Mouse (Mus musculus) right cerebral cortex, adult 2 months (tissue): Measurements from ENCODE around the gene Casc3.

Experiments used
- DNase-seq, 2 experiments: peaks; one replicate each; pipeline ENCODE4 v3.0.0; 2021 to 2022; ENCODE audit warnings: low spot score in 2 of 2

Gene Casc3

DNA sequence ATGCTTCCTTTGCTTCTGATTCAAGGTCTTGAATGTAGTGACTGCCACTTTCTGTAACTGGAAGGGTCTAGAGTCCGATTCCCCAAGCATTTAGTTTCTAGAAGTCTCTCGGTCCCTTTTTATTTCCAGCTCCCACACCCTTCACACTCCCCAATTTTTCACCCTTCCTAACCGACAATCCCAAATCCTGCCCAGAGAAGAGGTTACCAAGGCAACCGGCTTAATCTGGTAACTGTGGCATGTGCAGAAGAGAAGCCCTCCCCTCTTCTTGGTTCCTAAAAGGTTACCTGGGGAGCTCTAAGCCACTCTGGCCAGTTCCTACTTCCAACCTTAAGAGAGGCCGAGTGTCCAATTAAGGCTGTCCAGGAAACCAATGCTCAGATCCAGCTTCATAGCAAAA, 30.6 kb downstream of the Casc3 start:
- peak in 1 of 2 experiments; percentile 13 for DNase-seq

DNA sequence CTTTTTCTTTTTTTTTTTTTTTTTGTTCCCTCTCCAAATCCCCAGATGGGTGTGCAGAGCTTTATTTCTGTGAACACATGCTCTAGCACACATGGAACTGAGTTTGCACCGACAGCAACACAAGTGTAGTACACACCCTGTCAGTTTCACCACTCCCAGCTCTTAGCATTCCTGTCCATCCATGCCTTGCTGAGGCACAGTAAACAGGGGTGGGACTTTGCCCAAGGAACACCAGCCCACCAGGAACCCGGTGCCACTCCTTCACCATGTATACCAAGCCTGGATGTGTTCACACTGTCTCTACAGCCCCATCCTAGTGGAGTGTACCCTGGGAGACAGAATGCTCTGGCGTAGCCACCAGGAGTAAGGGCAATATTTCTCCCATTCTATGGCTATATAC, 31.0 kb downstream of the Casc3 start:
- DNase-seq: peak in 1 of 2 experiments; percentile 20

DNA sequence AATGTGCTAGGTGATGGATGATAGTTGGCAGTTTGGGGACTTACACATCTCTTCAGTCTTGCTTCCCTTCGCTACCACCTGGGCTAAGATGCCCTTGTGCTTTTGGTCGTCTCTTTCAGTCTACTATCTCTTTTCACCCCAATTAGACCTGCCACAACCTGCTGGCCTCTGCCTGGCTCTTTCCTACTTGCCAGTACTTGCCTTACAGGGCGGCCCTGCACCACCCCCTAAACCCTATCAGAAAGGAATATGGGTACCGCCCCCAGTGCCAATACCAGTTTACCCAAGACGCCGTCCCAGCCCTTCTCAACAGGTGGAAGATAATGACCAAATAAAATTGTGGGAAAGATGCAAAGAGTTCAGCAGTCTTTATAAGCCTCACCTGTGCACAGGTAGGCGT, 31.4 kb downstream of the Casc3 start:
- DNase-seq: peak in 1 of 2 experiments; percentile 20

DNA sequence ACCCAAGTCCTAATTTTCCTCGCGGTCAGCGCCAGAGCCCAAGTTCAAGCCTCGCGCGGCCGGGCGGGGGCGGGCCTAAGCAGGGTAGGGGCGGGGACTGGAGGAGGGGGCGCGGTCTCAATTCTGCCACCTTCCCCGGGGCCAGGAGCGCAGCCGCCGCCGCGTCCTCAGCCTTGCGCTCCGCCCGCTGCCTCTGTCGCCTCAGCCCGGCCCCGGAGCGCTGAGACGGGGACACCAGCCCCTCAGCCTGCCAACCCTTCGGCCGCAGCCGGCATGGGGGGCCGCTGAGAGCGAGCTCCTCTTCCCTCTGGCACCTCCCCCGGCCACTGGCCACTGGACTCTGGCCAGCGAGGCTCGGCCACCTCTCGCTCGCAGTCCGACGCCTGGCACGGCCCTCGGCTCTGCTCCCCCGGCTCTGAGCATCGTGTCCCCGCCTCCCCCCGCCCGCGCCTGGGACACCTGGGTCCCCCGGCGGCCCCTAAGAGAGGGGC, 32.0 kb downstream of the Casc3 start, which contains the start of gene Rapgefl1:
TSS of gene Rapgefl1 (plus strand) at position 135 of the 491 bp plus-strand sequence.
- peak; percentile 78 for DNase-seq

DNA sequence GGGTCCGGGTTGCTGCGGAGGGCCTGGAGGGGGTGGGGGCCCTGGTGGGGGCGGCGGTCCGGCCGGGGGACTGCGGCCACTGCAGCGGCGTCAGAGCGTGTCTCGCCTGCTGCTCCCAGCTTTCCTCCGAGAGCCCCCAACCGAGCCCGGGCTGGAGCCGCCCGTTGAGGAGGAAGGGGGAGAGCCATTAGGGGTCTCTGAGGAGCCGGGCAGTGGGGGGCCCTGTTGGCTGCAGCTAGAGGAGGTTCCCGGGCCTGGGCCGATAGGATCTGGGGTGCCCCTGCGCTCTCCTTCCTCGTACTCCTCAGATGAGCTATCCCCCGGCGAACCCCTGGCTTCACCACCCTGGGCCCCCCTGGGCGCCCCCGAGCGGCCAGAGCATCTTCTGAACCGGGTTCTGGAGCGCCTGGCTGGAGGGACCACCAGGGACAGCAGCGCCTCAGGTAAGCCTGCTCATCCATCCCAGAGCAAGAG, 32.6 kb downstream of the Casc3 start:
- peak in 1 of 2 experiments; percentile 35 for DNase-seq

DNA sequence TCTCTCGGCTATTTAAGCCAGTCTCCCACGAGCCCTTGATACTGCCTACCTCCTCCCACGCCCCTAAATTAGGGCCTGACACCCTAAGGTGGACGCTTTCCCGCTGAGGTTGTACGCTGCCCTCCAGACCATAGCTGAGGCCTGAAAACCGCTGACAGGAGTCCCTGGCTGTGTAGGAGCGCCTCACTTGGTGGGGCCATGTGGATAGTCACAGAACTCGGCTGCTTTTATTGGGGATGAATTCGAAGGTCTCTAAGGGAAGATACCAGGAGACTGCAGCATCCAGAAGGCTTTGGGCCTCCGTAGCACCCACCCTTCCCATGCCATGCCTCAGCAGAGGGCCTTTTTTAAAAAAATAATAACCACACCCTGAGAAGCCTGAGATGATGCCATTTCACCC, 33.2 kb downstream of the Casc3 start:
- DNase-seq: no peak

DNA sequence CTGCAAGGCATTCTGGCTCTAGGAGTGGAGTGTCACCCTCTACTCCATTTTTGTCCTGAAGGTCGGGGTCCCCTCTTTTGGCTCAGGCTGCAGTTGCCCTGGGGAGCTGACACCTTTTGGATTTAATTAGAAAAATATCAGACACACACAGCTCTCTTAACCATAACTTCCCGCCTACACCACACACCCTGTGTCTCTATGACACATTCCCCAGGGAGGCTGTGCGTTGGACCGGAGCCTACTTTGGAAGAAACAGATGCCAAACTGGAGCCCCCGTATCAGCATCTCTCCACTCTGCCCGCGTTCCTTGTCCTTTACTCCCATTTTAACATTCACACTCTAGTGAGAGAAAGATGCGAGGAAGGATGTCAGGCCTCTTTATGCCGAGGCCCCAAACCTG, 33.8 kb downstream of the Casc3 start:
- DNase-seq: peak; percentile 82

DNA sequence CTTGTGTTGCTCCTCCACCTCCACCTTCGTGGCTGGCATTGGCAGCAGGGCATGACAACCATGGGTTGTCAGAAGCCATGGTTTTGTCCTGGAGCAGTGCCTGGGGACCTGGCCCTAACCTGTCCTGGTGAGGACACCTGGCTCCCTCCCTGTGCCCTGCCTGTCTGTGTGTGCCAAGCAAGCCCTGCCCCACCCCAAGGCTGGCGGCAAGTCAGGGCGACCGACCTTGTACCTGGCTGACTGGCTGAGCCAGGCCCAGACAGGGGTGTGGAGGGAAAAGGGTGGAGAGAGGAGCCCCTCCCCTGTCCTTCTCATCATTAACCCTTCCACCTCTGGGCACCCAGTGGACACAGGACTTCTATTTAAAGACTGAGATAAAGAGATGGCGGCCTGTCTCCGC, 34.7 kb downstream of the Casc3 start:
- no peak for DNase-seq

DNA sequence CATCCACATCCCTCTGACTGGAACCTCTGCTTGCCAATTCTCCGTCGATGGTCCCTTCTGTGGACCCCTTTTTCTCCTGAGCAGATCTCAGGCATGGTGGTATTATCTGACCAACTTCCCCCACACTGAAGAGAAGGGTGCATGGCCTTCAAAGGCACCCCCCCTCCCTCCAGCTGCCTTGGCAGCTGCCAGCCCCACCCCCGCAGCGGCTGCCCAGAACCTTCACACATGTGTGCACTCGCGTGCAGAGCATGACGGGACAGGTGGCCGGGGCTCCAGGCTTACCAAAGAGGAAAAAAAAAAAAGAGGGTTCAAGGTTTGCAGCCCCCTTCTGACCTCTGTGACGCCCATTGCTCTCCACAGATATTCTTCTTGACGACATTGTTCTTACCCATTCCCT, 35.2 kb downstream of the Casc3 start:
- DNase-seq: no peak

DNA sequence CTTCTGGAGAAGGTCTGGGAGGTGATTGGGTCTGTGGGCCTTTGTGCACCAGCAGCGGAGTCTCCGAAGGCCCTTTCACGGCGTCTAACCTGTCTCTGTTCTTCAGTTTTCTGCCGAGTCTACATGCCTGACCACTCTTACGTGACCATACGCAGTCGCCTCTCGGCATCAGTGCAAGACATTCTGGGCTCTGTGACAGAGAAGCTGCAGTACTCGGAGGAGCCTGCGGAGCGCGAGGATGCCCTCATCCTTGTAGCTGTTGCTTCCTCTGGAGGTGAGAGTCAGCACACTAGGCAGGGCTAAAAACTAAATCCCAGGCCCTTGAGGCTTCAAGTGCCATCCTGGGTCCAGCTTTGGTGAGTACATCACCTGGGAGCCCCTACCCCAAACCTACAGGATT, 41.3 kb downstream of the Casc3 start:
- no peak for DNase-seq

DNA sequence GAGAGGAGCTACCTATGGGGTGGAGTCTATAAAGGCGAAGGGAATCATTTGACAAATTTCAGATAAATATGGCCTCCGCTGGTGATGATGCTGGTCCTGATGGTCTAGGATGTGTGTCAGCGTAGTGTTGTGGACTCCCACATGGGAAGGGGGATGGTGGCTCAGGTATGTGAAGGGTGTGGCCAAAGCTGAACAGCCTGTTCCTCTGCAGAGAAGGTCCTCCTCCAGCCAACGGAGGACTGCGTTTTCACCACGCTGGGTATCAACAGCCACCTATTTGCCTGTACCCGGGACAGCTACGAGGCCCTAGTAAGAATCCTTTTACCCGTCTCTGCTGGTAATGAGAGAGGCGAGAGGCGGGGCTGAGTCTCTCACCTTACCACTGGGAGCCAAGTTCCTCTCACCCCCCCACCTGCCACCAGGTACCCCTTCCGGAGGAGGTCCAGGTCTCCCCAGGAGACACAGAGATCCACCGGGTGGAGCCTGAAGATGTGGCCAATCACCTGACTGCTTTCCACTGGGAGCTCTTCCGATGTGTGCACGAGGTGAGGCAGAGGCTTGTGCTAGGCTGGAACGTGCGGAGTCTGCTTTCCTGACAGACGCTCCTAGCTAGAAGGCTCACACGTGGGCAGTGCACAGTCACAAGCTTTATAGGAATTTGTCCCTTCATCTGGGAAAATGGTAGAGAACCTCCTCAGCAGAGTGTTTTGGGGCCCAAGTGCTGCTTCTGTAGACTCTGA, 42.3 kb downstream of the Casc3 start:
- no peak for DNase-seq

DNA sequence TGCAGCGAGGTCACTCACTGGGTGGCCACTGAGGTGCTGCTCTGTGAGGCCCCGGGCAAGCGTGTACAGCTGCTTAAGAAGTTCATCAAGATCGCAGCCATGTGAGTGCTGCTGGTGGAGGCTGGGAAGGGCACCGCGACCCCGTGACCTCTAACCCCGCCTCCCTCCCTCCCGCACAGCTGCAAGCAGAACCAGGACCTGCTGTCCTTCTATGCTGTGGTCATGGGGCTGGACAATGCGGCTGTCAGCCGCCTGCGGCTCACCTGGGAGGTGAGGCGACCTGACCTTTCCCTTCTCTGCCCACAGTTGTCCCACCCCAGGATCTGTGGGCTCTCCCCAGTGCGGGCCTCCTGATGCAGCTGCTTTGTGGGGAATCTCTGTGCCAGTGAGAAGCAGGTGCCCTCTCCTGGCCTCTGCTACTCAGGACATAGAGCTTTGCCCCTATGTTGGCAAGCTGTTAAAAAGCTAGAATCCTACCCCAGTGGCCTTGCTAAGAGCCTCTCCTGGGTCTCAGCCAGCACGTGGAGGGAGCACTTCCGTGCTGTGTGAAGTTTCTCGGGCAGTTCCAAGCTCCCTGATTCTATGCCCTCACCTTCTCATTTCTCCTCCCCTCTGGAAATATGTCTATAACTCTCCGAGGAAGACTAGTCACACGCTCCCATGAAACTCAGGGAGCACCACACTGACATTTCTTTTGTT, 44.6 kb downstream of the Casc3 start:
- no peak for DNase-seq

DNA sequence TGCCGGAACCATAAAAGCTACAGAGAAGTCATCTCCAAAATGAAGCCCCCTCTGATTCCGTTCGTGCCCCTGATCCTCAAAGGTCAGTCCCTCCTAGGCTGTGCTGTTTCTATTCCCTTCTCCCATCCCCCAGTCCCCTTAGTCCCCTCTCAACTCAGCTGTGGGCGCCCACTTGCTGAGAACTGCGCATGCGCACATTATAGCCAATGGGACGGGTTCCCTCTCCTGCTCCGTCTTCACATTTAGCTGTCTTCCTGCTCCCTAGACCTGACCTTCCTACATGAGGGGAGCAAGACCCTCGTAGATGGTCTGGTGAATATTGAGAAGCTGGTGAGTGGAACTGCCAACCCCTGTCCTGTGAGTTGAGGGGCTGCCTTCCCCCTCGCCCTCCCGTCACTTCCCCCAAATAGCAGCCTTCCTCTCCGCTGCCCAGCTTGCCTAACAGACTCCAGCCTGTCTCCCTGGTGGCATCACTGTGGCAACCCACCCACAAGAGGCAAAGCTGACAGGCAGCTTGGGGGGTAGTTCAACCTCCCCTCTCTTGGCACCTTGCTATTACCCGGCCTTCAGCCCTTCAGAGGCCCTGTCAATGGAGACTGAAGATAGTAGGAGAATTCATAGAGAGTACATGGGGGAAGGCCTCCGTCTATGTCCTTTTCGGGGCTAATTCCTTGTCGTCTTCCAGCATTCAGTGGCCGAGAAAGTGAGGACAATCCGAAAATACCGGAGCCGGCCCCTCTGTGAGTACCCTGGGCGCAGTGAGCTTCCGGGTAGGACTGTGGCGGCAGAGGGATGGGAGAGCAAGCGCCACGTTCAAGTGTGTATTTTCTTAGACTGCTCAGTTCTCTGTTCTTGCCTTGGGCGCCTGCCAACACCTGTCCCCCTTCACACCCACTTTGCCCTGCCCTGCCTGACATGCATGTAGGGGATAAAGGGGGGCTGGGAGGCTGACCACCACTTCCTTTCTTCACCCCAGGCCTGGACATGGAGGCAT, 45.7 kb downstream of the Casc3 start:
- DNase-seq: no peak

DNA sequence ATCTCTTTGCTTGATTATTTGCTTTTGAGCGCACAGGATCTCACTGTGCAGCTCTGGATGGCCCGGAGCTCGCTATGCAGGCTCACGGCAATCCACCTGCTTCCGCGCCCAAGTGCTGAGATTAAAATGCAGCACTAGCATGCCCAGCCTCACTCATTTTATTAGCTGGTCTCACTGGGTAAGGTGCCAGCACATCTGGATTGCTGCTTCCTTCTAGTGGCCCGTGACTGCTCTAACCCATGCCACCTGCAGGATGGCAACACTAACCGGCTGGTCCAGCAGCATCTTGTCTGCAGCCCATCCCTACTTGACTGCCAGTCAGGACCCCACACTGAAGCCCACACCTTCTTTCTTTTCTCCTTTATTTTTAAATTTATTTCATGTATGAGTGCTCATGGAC, 49.4 kb downstream of the Casc3 start:
- DNase-seq: no peak

DNA sequence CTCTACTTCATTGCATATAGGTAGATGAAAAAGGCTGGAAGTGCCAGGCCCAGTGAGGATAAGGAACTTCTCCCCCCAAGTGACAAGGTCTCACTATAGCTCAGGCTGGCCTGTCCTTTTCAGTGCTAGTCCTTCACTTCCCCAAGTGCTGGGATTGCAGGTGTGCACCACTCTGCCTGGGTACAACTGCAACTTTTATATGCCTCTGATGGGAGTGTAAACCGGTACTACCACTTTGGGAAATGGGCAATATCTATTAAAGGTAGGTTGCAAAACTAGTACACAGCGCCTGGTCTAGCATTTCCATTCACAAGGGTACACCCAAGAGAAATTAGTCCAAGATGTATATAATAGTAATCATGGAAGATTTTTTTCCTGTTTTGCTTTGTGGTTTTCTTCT, 50.0 kb downstream of the Casc3 start:
- DNase-seq: no peak

DNA sequence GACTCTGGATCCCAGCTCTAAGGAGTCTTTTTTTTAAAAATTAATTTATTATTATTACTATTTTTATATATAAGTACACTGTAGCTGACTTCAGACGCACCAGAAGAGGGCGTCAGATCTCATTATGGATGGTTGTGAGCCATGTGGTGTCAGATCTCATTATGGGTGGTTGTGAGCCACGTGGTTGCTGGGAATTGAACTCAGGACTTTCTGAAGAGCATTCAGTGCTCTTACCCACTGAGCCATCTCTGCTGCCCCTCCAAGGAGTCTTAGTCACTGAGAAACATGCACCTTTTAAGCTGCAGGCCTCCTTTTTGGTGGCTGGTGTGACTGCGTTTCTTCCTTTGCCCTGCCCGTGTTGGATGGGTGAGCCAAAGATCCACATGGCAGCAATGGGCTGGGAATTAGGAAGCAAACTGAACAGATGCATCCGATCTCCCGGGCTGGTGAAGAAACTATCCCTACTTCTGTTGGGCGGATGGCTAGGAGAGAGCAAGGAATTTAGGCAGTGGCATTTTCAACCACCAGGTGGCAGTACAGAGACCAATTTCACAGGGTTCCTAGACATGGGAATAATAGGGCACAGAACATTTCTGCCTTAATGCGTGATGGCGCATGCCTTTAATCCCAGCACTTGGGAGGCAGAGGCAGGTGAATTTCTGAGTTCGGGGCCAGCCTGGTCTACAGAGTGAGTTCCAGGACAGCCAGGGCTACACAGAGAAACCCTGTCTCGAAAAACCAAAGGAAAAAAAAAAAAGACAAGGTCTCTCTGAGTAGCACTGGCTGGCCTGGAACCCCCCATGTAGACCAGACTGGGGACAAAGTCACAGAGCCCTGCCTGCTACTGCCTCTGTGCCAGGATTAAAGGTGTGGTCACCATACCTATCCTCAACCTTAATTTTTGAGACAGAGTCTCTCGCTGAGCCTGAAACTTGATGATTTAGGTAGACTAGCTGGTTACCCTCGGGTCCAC, 54.3 kb downstream of the Casc3 start:
- peak; percentile 94 to 96 for DNase-seq

DNA sequence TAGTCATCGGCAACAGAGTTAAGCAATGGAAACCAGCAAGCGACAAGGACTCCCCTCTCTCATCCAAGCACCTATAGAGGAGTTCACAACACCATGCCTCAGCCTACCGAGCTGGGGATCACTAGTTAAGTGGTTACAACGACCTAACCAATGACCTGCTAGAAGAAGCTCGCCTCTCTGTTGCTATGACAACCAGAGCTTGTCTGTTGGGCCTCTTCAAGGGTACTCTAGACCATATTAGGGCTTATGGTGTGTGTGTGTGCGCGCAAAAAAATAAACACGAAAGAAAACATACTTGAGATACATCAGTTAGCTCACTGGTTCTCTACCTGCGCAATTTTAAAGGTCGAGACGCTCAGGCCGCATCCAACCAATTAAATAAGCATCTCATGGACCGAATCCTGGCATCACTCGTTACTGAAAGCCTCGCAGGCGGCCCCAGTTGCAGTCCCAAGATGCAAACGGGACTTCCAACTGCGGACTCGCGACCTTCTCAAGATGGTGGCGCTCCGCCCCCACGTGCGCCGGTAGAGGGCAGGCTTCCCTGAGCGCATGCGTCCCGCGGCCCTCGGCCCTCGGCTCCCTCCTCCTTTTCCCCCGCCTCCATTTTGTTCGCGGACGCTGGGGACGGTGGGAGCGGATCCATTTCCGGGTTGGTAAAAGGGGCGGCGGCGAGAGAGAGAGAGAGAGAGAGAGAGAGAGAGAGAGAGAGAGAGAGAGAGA, 58.5 kb downstream of the Casc3 start, which contains the start of gene Wipf2:
TSS of gene Wipf2 (plus strand) at position 611 of the 723 bp plus-strand sequence.
- DNase-seq: peak; percentile 95 to 97

DNA sequence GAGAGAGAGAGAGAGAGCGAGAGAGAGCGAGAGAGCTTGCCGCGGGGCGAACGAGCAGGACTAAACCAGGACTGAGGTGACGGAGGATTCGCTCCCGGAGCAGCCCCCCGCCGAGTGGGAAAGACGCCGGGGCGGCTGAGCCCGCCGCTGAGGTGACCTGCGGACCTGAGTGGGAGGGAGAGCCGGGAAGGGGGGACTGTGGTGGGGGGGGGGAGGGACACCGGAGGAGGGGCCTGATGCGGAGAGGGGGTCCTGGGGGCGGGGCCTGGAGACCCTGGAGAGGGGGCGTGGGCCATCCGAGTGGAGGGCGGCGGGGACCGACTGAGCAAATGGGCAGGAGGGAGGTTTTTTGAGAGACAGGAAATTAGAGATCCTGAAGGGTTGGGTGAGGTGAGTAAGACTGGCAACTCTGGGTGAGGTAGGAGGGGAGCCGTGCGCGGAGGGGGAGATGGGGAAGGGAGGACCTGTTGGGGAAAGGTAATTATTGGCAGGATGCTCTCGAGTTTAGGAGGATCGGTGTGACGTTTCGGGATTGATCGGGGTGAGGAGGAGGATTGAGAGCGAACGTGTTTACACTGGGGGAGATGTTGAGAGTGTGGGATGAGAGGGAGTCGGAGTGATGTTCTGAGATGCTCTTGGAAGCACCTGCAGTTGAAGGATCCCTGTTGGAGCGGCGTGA, 59.2 kb downstream of the Casc3 start:
- peak; percentile 64 to 69 for DNase-seq

DNA sequence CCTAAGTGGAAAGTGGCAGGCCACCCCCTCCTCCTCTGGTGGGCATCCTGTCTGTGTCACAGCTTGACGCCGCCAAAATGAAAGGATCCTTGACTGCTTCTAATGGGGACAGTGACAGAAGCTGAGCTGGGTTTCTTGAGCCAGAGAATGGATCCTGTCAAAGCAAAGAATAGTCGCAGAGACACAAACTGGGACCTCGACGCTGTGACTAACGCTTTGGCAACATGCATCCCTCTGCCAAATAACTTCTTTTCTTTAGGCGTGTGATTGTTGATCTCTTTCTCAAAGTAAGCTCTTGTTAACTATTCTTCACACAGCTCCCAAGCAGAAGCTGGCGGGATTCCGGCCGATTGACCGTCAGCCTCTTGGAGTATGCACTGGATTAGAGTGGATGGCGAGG, 62.6 kb downstream of the Casc3 start:
- DNase-seq: no peak
